Mouse (Mus musculus): Measurements from ENCODE around the gene Hc. TPM values are rescaled to one million over a fixed set of nuclear protein-coding genes. Genes with fewer than 3 reads are reported as not detected.

Hc gene
- total RNA-seq (2015) (2.1 TPM in 1 of 2 replicates, not detected in the other), total RNA-seq (2017) (not detected in 2 replicates)

DNA sequence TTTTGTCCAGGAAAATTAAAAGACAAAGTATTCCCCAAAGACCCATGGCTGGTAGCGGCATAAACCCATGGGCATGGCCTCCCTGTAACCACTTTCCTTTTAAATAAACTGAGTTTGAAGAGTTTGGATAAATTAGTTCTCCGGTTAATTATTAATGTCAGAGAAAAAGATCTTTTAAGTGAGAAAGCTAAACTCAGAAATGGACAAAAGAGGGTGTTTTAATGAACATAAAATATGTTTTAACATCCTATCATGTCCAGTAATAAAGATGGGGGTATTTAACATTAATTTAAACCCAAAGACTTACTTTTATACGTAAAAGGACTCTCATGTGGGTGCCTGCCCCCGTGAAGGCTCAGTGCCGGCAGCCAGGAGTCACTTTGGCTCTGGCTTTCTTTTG, at the start of gene Hc:
Gene Hc, minus strand, starts transcription at position 101 of the 400 bp plus-strand sequence.
- no peak for ATAC-seq (ENCODE audit: poor library complexity, severe bottlenecking)

DNA sequence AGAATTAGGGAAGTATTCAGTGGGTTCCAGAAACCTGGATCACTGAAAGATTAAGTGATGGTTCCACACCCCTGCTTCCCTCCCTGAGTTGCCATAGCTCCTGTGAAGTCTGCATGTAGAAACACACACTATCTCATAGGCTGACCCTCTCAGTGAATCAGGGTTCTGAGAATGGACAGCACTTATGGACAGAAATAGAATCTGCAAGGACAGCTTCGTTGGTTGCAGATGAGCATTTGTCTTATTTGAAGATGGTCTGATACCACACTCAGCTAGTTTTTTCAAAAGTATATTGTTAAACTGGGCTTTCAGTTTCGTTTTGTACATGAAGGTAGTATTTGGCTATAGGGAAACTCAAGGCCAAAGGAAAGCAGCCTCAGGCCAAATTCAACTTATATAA, 49.3 kb upstream of the Hc start:
- ATAC-seq (ENCODE audit: poor library complexity, severe bottlenecking): no peak

DNA sequence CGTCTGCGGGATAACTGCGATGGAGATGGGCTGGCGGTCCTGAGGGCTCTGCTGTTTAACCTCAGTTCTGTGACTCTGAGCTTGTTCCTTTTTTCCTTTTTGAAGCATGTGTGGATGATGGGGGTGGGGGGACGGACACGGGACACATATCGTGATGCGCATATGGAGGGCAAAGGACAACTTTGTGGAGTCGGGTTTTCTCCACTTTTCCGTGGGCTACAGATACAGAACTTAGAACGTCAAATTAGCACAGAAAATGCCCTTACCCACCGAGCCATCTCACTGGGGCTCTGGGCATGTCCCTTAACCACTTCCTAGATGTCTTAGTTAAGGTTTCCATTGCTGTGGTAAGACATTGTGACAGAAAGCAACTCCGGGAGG, 48.7 kb upstream of the Hc start:
- ATAC-seq (ENCODE audit: poor library complexity, severe bottlenecking): peak; percentile 14

DNA sequence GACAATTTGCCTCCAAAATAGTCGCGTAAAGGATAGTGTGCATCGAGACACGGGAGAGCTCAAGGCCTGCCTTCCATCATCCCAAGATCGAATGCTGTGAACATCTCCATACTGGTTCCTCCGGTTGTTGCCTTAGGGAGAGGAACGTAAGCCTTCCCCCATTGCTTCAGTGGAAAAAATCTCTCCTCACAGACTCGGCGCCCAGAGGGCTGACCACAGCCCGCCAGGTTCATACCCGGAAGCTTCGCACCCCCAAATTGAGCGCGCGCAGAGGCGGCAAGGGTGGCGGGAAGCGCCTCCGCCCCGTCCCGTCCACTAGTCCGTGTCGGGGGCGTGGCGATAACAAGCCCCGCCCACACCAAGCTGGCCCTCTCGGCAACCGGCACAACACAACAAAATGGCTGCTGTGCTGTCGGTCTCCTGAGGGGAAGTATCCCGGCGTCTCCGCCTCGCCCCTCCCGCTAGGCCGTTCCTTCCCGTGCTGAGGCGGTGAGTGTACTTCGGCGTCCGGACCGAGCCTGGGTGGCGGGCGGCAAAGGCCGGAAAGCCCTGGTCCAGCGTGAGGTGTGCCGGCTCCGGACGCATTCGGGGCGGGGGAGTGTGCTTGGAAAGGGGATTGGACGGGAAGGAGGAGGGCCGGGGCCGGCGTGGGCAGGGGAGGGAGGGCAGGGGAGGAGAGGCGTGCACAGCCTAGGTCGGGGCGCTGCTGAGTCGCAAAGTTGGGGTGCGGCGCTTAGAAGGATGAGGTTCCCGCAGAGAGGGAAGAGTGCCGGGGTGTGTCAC, 48.1 kb upstream of the Hc start, which contains the start of gene Cntrl:
Gene Cntrl, plus strand, starts transcription at position 352 of the 783 bp plus-strand sequence.
- peak; percentile 86 for ATAC-seq (ENCODE audit: poor library complexity, severe bottlenecking)

DNA sequence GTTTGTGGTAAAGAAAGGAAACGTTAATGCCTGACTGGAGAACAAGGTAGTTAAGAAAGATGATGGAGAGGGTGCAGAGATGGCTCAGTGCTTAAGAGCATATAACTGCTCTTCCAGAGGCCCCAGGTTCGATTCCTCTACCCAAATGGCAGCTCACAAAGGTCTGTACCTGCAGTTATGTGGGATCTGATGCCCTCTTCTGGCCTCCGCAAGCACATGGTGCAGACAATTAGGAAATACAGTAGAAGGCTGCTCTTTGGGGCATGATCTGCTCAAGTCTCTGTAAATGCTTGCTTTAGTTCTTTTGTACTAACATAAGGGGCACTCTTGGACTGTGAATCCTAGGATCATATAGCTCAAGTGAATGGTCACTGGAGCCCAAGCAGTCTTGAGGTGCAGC, 47.5 kb upstream of the Hc start:
- ATAC-seq (ENCODE audit: poor library complexity, severe bottlenecking): peak; percentile 41; the same call in 1 of the 2 replicates

DNA sequence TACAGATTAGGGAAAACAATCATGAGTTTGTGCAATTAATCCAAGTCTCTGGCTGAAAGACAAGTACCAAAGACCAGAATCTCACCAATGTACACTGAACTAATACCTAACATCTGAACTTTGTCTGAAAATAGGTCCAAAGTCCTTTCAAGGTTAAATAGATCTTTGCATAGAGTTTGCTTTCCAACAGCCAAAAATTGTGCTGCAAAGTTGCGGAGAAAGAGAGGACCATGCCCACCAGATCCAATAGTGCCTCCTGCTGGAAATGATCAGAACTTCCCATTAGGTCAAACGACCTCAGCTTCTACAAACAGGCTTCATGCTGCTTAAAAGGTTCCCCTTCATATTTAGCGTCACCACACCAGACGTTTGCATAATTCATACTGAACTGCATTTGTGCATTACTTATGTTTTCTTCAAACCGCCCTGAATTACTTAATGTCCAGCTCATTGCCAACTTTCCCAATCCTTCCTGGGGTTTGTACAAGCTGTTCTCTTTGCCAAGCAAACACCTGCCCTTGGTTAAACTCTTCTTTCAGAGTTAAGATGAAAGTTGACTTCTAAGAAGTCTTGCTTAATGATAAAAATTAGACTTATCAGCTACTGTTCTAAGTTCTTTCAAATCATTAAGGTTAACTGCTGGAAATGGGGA, 46.9 kb upstream of the Hc start:
- ATAC-seq (ENCODE audit: poor library complexity, severe bottlenecking): peak; percentile 34

DNA sequence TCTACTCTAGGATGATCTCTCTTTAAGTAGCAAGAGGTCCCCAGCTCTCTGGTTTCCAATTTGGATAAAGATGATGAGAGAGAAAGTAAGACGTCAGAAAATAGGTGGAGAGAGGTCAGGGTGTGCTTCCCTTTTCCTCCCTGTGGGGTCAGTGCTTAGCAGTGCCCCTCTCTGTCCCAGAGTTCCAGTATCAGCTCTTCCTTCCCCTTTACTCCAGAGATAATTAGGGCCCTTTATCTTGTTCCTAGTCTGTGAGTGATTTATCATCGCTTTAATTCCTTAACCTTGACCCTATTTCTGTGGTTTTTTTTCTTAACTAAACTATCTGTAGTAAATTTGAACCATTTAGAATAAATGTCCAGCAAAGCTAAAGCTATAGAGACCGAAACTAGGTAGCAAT, 43.6 kb upstream of the Hc start:
- no peak for ATAC-seq (ENCODE audit: poor library complexity, severe bottlenecking)

DNA sequence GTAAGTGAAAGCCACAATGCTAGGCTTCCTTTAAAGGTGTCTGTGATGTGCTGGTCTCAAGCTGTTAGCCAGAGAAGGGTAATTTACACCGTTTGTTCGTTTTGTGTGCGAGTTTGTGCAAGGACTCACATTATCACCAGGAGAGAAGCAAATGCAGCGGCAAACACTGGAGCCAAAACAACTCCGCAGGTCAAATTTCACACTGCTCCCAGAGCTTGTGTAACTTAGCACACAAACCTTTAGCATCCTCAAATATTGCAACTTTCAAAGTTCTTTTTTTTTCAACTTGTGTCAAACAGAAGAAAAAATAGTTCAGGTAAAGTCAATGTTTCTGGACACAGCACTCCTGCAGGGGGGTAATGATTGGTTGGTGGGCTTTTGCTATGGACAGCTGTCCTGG, 42.3 kb upstream of the Hc start:
- ATAC-seq (ENCODE audit: poor library complexity, severe bottlenecking): no peak

DNA sequence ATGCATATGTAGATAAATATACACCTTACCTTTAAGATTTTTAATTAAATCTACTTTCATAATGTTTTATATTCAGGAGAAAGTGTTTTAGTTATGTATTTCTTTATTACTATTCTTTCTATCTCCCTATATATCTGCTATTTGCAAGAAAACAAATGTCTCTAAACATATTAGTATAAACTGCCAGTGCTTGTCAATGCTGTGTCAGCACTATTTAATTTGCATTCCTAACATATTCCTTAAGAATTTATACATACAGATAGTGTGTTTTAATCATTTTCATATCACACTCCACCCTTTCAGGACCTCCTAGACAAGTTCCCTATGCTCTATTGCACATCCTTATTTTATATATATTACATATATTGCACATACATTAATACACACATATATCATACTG, 41.5 kb upstream of the Hc start:
- ATAC-seq (ENCODE audit: poor library complexity, severe bottlenecking): no peak

DNA sequence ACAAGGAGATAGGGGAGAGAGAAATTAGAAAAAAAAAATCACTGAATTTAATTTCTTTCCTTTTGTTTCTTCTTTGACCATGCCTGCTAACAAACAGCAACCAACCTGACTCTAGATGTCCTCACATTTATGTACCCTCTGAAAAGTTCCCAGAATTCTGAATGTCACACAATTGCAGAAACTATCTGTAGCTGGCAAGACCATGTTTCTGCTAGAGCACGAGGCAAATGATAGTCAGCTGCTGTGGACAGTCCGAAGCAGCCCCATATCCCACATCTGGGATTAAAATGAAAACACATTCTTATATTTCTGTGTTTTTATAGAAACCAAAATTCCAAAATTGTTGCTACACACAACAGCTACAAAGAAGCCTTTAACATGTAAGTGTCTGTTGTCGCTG, 40.2 kb upstream of the Hc start, which contains the start of gene AI182371:
Gene AI182371, minus strand, starts transcription at position 101 of the 400 bp plus-strand sequence.
- no peak for ATAC-seq (ENCODE audit: poor library complexity, severe bottlenecking)

DNA sequence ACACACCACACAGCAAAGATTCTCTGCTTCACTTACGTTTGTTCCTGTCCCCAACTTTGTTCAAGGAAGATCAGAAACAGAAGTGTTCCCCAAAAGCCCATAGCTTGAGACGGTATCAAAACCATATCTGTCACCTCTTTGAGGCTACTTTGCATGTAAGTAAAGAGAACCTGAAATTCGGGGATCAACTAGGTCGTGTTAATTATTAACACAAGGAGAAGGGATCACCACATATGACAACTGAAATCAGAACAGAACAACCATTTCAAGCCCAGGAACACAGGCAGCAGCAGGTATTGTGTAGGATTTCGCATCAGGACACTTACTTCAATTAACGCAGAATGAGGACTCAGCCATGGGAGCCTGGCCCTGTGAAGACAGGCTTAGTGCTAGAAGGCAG, 39.3 kb upstream of the Hc start:
- ATAC-seq (ENCODE audit: poor library complexity, severe bottlenecking): no peak

DNA sequence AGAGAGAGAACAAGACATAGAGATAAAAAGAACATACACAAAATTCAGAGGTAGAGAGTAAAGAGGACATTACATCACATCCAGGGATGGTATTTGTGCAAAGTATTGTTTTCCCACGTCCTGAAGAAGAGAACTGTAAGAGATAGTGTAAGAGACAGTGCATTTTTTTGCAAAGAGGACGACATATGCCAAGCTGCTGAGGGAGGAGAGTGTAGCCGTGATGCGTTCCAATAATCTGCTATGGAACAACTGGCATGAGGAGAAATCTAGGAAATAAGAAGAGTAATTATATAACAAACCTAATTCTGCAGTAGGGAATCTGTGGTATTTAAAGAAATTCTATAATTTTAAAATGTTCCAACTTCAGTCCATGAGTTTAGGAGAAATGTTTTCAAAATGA, 26.2 kb upstream of the Hc start:
- no peak for ATAC-seq (ENCODE audit: poor library complexity, severe bottlenecking)

DNA sequence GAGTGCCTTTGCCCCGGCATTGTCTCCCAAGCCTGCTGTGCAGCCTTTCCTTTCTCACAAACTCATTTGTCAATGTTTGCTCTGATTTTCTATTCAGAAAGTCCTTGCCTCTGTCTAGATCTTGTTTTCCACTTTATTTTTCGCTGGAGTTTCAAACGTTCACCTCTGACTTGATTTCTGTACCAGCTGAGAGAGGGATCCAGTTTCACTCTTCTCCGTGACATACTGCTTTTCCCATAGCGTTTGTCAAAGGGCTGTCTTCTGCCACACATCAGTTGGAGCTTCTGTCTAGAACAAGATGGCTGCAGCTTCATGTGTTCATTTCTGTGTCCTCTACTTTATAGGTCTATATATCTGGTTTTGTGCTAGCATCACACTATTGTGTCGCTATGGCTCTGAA, 17.9 kb upstream of the Hc start:
- ATAC-seq (ENCODE audit: poor library complexity, severe bottlenecking): no peak

DNA sequence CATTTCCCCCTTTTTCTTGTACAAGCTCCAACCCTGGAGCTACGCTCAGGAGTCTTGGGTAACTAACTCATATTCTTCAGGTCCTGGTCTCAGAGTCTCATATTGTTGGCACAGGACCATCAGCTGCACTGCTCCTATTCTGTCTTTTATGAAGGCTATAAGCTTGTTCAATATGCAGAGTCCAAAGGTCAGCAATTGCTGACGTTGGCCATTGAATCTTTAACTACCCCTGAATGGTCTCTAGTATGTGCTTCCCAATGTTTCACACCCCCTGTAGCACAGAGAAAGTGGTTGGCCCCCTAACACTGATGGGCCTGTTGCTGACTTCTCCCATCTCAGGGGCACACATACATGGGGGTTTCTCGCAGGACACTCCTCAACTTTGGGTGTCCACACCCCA, 13.1 kb upstream of the Hc start:
- no peak for ATAC-seq (ENCODE audit: poor library complexity, severe bottlenecking)

DNA sequence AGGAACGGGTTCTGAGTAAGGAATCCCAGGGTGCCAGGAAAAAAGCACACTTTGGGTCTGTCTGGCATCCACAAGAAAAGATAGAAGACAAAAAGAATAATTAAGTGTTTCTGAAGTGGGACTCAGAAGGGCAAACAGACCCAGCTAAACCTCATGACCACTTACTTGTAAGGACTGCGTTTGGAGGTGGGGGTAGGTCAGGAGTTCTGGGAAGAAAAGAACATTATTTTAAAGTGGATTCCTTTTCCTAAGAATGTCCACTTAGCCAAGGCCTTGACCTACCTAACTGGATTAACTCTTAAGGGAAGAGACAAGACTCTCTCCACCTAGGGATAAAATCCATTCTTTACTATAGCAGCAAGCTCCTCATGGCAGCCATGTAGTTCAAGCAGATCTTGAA, 11.3 kb upstream of the Hc start:
- ATAC-seq (ENCODE audit: poor library complexity, severe bottlenecking): no peak

DNA sequence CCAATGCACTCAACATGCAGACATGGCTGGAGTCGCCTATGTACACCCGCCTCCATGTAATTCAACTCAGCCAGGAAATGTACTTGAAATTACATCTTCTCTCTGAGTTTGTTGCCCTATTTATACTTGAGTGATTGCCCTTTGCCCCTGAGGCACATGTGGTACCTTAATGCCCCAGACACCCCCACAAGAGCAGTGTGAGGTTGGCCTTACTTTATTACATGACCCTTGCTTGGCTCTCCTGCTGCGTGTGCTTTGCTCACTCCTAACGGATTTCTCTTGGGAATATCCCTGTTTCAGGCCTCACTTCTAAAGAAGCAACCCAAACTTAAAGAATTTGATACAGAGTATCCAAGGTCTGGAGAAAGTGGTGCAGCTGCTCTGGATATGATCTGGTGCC, 9.0 kb upstream of the Hc start:
- no peak for ATAC-seq (ENCODE audit: poor library complexity, severe bottlenecking)

DNA sequence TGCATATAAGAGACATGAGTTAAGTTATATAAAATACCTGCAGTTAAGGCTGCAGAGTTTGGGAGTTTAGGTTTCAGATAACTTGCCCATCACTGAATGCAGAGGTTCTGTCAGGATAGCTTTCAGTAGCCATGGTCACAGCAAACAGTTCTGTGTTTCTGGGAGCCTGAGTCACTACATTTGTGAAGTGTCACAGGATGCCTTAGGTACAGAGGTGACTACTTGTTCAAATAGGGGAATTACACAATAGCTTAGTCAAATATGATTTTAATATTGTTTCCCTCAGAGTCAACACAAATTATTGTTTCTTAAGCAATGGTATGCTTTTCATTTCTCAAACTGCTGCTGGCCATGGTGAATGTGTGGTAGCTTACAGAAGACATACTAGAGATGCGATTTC, 7.9 kb upstream of the Hc start:
- ATAC-seq (ENCODE audit: poor library complexity, severe bottlenecking): no peak

DNA sequence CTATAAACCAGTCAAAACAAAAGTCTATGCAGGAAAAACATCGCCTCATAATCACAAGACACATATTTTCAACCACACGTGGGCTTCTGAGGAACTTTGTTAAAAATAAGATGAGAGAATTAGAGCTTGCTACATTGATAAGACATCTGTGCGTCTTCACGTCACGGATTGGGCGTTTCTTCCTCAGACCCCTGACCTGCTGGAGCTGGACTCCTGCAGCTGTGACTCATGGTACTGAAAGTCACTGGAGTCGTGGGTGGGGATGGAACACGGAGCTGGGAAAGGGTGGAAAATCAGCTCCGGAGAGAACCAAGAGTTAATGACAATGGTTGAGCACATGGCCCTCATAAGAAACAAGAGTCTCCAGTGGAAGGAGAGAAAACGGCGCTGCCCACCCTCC, 5.9 kb upstream of the Hc start:
- no peak for ATAC-seq (ENCODE audit: poor library complexity, severe bottlenecking)

DNA sequence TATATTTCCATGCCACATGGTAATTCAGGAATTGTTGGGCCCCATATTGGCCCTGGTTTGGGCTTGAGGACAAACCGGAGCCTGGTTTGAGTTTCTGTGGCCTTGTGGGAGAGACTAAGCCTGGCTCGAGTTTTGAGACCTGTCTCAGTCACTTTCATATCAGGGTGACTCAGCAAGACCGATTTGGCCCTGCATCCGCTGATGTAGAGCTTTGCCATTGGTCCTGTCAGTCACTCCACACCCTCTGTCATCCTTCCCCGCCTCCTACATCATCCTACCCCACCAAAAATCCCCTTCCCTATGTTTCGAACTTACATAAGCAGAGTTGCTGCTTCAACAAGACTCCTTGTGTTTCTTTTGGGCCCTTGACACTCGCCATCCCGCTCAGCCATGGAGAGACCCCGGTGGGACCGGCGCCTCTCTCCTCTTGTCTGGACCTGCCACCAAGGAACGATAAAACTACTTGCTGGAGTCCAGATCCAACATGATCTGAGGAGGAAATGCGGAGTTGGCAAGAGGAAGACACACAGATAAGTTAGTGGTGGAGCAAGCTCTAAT, 5.4 kb upstream of the Hc start:
- ATAC-seq (ENCODE audit: poor library complexity, severe bottlenecking): no peak

DNA sequence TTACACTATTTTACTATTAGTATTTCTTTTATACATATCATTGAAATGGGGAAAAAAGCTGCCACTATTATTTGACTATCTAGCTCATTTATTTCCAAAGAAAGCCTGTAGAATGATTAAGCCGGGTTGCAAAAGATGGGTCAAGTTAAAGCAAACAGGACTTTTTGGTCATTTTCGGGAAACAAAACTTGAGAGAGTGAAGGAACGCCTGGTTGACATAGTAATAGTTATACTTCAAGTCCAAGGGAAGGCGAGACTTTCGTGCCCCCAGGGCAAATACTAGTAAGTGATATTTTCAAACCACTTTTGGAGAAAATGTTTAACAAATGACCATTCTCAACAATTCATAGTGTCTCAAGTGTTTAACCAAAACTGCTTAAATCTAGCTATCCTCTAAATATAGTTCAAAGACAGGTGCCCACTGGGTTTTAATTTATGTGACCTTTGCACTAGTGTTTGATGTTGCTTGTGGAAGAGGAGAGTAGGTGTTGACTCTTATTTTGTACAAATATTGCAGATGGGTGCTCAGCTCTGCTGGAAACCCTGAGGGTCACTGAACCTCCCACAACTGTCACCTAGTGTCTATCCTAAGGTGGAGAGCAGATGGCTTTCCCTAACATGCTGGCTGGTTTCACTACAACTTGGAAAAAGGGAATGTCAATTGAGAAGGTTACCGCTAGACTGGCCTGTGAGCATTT, 2.2 kb upstream of the Hc start:
- ATAC-seq (ENCODE audit: poor library complexity, severe bottlenecking): no peak

DNA sequence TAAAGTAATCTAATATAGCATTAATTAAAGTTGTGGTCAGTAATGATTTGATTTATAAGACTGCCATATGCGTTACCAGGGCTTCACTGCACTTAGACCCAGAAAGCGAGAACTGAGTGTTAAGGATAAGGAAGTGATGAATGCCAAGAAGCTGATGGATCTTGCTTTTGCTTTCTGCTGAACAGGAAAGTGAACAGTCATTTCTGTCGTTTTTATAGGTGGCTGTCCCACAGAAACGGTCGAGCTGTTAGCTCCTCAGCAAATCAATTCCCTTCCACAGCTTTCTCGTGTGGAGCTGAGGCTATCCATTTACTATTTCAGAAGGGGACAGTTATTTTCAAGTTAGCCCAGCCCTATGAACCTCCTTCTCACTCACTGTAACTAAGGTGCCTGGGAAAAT, 341 bp downstream of the Hc start:
- ATAC-seq (ENCODE audit: poor library complexity, severe bottlenecking): no peak

DNA sequence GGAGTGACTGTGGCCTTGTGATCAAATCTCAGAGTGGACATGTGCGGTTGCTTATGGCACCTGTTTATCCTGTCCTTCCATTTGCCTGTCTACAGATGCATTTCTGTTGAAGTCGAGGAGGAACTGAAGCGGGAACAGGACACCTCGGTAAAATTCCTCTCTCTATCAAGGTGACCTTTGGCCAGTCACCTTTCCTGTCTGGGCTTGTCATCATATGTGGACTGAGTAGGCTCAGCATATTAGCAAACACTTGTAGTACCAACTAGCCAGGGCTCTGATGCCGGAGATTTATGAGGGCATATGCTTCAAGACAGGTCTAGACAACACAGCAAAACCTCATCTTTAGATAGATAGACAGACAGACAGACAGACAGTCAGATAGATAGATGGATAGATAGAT, 982 bp downstream of the Hc start:
- ATAC-seq (ENCODE audit: poor library complexity, severe bottlenecking): no peak
